Mouse (Mus musculus): ENCODE data around the gene Ogdhl. TPM values are rescaled to one million over a fixed set of nuclear protein-coding genes. Genes with fewer than 3 reads are reported as not detected.

The Ogdhl gene
- total RNA-seq, 2 experiments from 2014 or later = 75.2 to 109 TPM

- no peak for DNase-seq
- intact Hi-C loops (cut with DNase I) = no loop called here
Measured at GRCm38 (mm10) chr14:32379395-32380098, 57.7 kb downstream of the Ogdhl start.

- DNase-seq = no peak
- intact Hi-C loops (cut with DNase I) = no loop called here
Measured at GRCm38 (mm10) chr14:32380099-32380480, 58.3 kb downstream of the Ogdhl start.

- no peak for DNase-seq
- intact Hi-C loops (cut with DNase I) = no loop called here
Measured at GRCm38 (mm10) chr14:32381066-32381465, 59.2 kb downstream of the Ogdhl start.

- DNase-seq = no peak
- intact Hi-C loops (cut with DNase I) = no loop called here
Measured at GRCm38 (mm10) chr14:32381619-32382018, 59.8 kb downstream of the Ogdhl start.

- intact Hi-C loops (cut with DNase I) = no loop called here
- DNase-seq = peak in 1 of 2 experiments; percentile 4
Measured at GRCm38 (mm10) chr14:32388196-32388595, 66.4 kb downstream of the Ogdhl start, which contains the start of gene 1700024G13Rik. Gene 1700024G13Rik, minus strand, starts transcription at chr14:32388391.

Other genes starting within 250 kb of the Ogdhl start
- 10 to 100 TPM; 46.7 to 57.4 TPM for gene Oxnad1, start 236.6 kb upstream of the Ogdhl start, total RNA-seq (2021)
- gene Dph3, start 236.3 kb upstream of the Ogdhl start, total RNA-seq (2021) = 10 to 100 TPM; 83.9 to 94.1 TPM
- not detected for gene Msmb, start 180.0 kb upstream of the Ogdhl start, total RNA-seq (2021)
- gene Ncoa4, start 162.2 kb upstream of the Ogdhl start, total RNA-seq (2021) = 100 to 1,000 TPM; 124 to 126 TPM
- 100 to 1,000 TPM; 218 to 234 TPM for gene Timm23, start 120.1 kb upstream of the Ogdhl start, total RNA-seq (2021)
- 10 to 100 TPM; 17.4 to 19.9 TPM for gene Parg, start 120.1 kb upstream of the Ogdhl start, total RNA-seq (2021)
- not detected for gene 1700024G13Rik, start 66.4 kb downstream of the Ogdhl start, total RNA-seq (2021)
- gene Slc18a3, start 142.8 kb downstream of the Ogdhl start, total RNA-seq (2021) = under 1 TPM in 1 of 2 experiments, not detected in 1; 0.17 TPM
- gene Chat, start 144.0 kb downstream of the Ogdhl start, total RNA-seq (2021) = not detected
- 1 to 10 TPM; 3.4 to 4.5 TPM for gene Ercc6, start 191.5 kb downstream of the Ogdhl start, total RNA-seq (2021)